Mouse (Mus musculus) neural tube, embryonic 11.5 days (tissue): ENCODE data around the gene Wdr46. TPM values are rescaled to one million over a fixed set of nuclear protein-coding genes. Genes with fewer than 3 reads are reported as not detected.
"Not testable (repeated sequence)": the region's sequence is repeated elsewhere in the genome, so short reads cannot be mapped to it uniquely, and the experiment has no call there.

Experiments used
- ATAC-seq: fragments of 200-750 bp; cut with Nextera tagmentation; 2 replicates; pipeline ENCODE4 v1.8.0; 2017; ENCODE audit warnings: moderate number of reproducible peaks, mild to moderate bottlenecking, moderate TSS enrichment, moderate library complexity; ENCODE audit not compliant: insufficient read depth, low FRiP score, low TSS enrichment
- DNase-seq: peaks from one replicate; pipeline ENCODE4 v3.0.0-alpha.2; 2015; ENCODE audit warnings: low spot score
- H3K27ac ChIP-seq: fragments of 300-500 bp; sonication (generic); 2 replicates; pipeline ENCODE4 v1.5.1; 2014; ENCODE audit warnings: low read depth, mild to moderate bottlenecking, low read length
- H3K27me3 ChIP-seq: fragments of 300-500 bp; sonication (generic); 2 replicates; pipeline ENCODE4 v1.6.1; 2014; ENCODE audit warnings: mild to moderate bottlenecking, low read length, mixed read lengths; ENCODE audit not compliant: control insufficient read depth, insufficient read depth
- H3K36me3 ChIP-seq: fragments of 300-500 bp; sonication (generic); 2 replicates; pipeline ENCODE4 v1.6.1; 2014; ENCODE audit warnings: mild to moderate bottlenecking, low read length, moderate library complexity, mixed read lengths; ENCODE audit not compliant: control insufficient read depth, insufficient read depth
- H3K4me1 ChIP-seq: fragments of 300-500 bp; sonication (generic); 2 replicates; pipeline ENCODE4 v1.6.1; 2014; ENCODE audit warnings: low read length, mixed read lengths; ENCODE audit not compliant: control insufficient read depth, insufficient read depth
- H3K4me2 ChIP-seq: fragments of 300-500 bp; sonication (generic); 2 replicates; pipeline ENCODE4 v1.6.1; 2014; ENCODE audit warnings: low read depth, mild to moderate bottlenecking, moderate library complexity
- H3K4me3 ChIP-seq: fragments of 300-500 bp; sonication (generic); 2 replicates; pipeline ENCODE4 v1.5.1; 2014; ENCODE audit warnings: low read depth, low read length
- H3K9ac ChIP-seq: fragments of 300-500 bp; sonication (generic); 2 replicates; pipeline ENCODE4 v1.6.1; 2014; ENCODE audit warnings: mild to moderate bottlenecking, low read length
- H3K9me3 ChIP-seq: fragments of 300-500 bp; sonication (generic); 2 replicates; pipeline ENCODE4 v1.6.1; 2016; ENCODE audit warnings: low read length; ENCODE audit not compliant: control insufficient read depth
- WGBS: fragments of 180-500 bp; shearing (Covaris S2); extraction: QIAGEN DNeasy Blood & Tissue Kit; methylation state at CpG from one replicate; pipeline ENCODE4 v1.1.7; 2014; 5-methylcytosine and 5-hydroxymethylcytosine counted together
- polyA plus RNA-seq: library from polyadenylated mRNA; unstranded; fragments of >200 nt; fragmentation: Nextera tagmentation; extraction: Ambion mirVana; gene quantifications from 2 replicates; pipeline ENCODE4 v1.2.1, GENCODE M21; 2014

Gene Wdr46
- polyA plus RNA-seq, 1 experiment from 2014 or later = 29.5 TPM

DNA sequence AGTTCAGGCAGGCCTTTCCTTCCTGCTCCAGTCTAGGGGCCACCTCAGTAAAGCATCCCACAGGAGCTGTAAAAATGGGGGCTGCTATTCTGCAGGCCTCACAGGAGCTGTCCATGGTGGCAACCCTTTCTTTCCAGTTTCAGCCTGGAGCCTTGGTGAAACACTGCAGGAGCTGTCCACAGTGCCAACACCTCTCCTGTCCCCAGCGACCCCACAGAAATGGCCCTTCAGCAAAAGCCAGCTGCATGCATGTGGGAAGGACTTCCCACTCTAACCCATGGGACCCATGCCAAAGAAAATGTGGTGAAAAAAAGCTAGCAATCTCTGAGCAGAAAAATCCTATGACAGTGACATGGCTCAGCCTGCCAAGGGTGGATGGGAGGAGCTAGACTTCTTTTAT, 32.2 kb downstream of the Wdr46 start:
- peak; percentile 29 for DNase-seq
- H3K27ac ChIP-seq = no peak overlapping the region
- no peak overlapping the region for H3K4me2 ChIP-seq
- 22% methylated on average over 1 of the region's 1 CpGs for WGBS
- H3K4me1 ChIP-seq = no peaks in the 10 kb centered on the region
- peaks cover 9% of the 10 kb centered on the region for H3K27me3 ChIP-seq
- ATAC-seq = no peak
- H3K9ac ChIP-seq = no peak overlapping the region
- H3K36me3 ChIP-seq = no peaks in the 10 kb centered on the region
- H3K9me3 ChIP-seq = no peaks in the 10 kb centered on the region
- no peak overlapping the region for H3K4me3 ChIP-seq

DNA sequence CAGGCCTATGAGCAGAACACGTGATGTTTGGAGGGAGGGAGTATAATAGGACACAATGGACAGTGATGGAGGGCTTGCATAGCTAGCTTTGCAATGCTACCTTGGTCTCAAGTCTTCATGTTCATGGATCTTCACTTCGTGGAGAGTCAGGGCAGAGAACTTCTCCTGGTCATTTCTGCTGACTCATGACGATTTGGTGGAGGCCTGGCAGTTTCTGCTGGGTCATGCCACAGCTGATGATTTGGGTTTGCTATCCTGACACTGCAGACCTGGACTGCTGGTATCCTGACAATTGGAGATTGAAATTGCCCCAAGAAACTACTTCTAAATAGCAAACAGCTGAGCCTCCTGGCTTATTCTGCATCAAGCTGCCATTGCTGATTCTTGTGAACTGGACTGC, 33.1 kb downstream of the Wdr46 start:
- H3K4me2 ChIP-seq = no peak overlapping the region
- 70% methylated on average over 3 of the region's 3 CpGs for WGBS
- H3K4me1 ChIP-seq = no peaks in the 10 kb centered on the region

DNA sequence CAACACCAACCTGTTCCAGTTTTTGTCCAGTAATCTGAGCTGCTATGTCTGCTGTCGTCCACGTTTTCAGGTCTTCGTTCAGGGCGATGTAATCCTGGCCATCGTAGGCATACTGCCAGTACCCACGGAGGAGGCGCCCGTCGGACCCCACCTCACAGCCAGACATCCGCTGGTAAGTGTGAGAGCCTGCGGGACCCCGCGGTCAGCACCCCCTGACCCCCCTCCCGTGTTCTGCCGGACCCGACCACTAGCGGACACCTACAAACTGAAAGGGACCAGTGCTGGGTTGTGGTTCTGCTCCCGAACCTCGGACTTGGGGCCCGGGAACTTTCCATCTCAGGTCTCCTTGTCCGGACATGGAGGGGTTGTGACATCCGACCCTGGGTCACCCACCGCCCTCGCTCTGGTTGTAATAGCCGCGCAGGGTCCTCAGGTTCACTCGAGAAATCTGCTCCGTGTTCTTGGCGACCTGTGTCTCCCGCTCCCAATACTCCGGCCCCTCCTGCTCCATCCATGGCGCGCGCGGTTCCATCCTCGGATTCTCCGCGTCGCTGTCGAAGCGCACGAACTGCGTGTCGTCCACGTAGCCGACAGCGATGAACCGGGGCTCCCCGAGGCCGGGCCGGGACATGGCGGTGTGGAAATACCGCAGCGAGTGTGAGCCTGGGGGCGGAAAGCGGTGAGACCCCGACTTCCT, 37.5 kb downstream of the Wdr46 start:
- 2% methylated on average over 57 of the region's 57 CpGs for WGBS
- Histone ChIP-seq H3K4me2 (peak overlapping the region; percentile 54), H3K4me1 (no peaks in the 10 kb centered on the region), H3K9ac (peak overlapping the region; percentile 18), H3K27ac (no peak overlapping the region), H3K4me3 (peak overlapping the region; percentile 30), H3K27me3 (peaks cover 30% of the 10 kb centered on the region), H3K36me3 (no peaks in the 10 kb centered on the region), H3K9me3 (no peaks in the 10 kb centered on the region)
- ATAC-seq (no peak), DNase-seq (no peak)

More for the DNA sequence above, 33.1 kb downstream of the Wdr46 start:
- Histone ChIP-seq H3K27me3 (peaks cover 18% of the 10 kb centered on the region), H3K4me3 (no peak overlapping the region), H3K27ac (no peak overlapping the region), H3K9me3 (no peaks in the 10 kb centered on the region), H3K9ac (no peak overlapping the region), H3K36me3 (no peaks in the 10 kb centered on the region)
- DNase-seq (no peak), ATAC-seq (no peak)

DNA sequence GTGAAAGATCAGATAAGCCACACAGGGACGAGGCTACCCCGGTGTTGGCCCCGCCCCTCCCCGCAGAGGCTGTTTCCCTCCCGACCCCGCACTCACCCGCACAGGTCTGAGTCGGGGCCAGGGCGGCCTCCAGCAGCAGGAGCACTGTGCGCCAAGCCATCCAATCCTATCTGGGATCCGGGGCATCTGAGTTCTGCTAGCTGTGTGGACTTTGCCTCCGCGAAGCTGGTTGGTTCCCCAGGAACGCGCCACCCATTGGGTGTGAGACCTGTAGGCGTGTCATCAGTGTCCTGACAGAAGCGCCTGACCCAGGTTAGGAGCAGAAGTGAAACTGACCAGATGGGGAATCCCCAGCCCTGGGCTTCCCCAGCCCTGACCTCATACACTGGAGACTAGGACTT, 38.2 kb downstream of the Wdr46 start:
- under 1% methylated on average over 16 of the region's 17 CpGs for WGBS
- no peak overlapping the region for H3K27ac ChIP-seq
- H3K9me3 ChIP-seq = no peaks in the 10 kb centered on the region
- H3K9ac ChIP-seq = peak overlapping the region; percentile 18; the same call in 1 of the 2 replicates
- H3K27me3 ChIP-seq = peaks cover 30% of the 10 kb centered on the region
- no peaks in the 10 kb centered on the region for H3K36me3 ChIP-seq
- DNase-seq (peak; percentile 30), ATAC-seq (no peak; the same call in 1 of the 2 replicates)
- H3K4me2 ChIP-seq = peak overlapping the region; percentile 54
- H3K4me1 ChIP-seq = no peaks in the 10 kb centered on the region
- peak overlapping the region; percentile 30 for H3K4me3 ChIP-seq

DNA sequence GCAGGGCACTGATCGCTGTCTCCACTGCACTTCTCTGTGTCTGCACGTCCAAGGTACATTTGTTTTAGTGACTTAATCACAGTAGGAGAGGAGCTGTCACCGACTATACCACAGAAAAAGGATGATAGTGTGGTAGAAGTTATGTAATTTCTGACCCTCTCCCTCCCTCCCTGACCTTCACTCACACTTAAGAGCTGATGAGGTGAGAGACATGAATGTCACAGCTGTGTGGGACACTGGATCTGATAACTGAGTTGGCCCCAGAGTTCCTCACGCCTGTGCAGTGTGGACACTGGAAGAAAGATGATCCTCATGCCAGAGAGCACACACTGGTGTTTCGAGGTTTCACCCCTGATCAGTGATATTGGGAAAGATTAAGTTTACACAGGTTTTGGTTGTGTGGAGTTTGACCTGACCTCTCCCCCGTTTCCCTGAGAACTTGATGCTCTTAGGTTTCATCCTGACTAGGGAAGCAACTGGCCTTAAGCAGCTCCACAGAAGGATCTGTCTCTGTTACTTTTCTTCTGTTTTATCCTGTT, 39.1 kb downstream of the Wdr46 start:
- H3K36me3 ChIP-seq = no peaks in the 10 kb centered on the region
- H3K4me1 ChIP-seq = no peaks in the 10 kb centered on the region
- H3K9me3 ChIP-seq = no peaks in the 10 kb centered on the region
- no peak overlapping the region for H3K4me3 ChIP-seq
- peaks cover 30% of the 10 kb centered on the region for H3K27me3 ChIP-seq
- H3K9ac ChIP-seq = no peak overlapping the region
- no peak overlapping the region for H3K4me2 ChIP-seq
- 76% methylated on average over 6 of the region's 6 CpGs for WGBS
- H3K27ac ChIP-seq = no peak overlapping the region
- ATAC-seq = no peak
- no peak for DNase-seq

DNA sequence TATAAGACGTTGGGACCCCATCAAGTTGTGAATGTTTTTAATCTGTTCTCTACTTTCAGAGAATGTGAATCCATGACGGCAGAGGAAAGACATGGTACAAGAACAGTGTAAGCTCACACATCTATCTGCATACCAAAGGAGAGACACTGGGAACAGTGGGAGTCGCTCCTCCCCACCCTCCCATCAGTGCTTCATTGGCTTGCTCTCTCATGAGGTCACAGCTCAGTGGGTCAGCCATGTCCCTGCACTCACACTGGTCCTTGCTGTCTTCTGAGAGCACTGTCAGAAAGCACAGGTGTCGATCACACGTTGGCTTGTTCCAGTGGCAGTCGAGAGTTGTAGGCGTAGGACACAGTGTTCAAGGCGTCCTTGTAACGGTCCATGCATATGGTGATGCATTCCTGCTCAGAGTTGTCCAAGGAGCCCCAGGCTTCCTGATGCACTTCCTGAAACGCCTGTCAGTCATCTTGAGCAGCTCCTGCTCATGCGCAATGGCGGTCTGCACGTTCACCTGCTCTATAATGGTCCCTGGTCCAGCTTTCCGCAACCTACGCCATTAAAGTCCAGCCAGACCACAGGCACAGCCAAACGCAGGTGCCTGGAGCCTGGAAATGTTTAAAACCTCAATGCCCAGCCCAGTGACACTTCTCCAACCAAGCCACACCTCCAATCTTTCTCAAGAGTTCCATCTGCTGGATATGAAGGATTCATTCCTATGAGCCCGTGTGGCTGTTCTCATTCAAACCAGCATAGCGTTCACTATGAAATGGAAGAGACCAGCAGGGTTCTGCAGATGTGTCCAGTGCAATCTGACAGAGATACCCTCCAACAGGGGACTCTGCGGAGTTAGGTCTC, 39.9 kb downstream of the Wdr46 start:
- no peaks in the 10 kb centered on the region for H3K36me3 ChIP-seq
- H3K4me2 ChIP-seq = no peak overlapping the region
- 76% methylated on average over 19 of the region's 19 CpGs for WGBS
- no peak overlapping the region for H3K4me3 ChIP-seq
- no peak for DNase-seq
- H3K27ac ChIP-seq = no peak overlapping the region
- 0 out of 2 replicates have a peak, but pooled peaks have one; percentile 1 for ATAC-seq
- no peak overlapping the region for H3K9ac ChIP-seq
- no peaks in the 10 kb centered on the region for H3K9me3 ChIP-seq
- no peaks in the 10 kb centered on the region for H3K4me1 ChIP-seq
- H3K27me3 ChIP-seq = peaks cover 30% of the 10 kb centered on the region

DNA sequence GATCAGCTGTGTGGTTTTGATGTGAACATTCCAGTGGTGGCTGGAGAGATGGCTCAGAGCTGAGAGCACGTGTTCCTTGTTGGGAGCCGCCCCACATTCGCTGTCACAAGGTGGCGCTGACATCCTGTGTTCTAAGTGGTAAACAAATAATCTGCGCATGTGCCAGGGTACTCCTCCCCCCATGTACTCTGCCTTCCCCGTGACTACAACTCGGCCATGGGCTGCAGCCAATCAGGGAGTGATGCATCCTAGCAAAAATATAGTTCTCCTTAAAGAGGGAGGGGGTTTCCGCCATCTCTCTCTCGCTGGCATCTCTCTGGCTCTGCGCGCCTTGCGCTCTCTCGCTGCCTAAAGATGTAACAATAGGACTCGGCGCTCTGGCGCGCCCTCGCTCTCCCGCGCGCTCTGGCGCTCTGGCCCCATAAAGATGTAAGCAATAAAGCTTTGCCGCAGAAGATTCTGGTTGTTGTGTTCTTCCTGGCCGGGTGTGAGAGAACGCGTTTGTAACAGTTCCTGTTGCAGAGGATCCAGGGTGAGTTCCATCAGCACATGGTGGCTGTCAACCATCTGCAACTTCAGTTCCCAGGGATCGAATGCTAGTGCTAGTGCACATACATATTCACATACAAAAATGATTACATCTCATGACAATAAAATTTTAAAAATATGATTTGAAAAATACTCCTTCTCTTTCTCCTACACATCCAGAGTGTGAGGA, 40.9 kb downstream of the Wdr46 start:
- Histone ChIP-seq H3K4me2 (peak overlapping the region; percentile 41), H3K27ac (peak overlapping the region; percentile 49), H3K4me3 (peak overlapping the region; percentile 33), H3K27me3 (peaks cover 30% of the 10 kb centered on the region), H3K9ac (peak overlapping the region; percentile 61)
- not testable (repeated sequence) for H3K36me3 ChIP-seq, H3K4me1 ChIP-seq, H3K9me3 ChIP-seq
- ATAC-seq (peak; percentile 93), DNase-seq (peak; percentile 93)
- 1% methylated on average over 27 of the region's 27 CpGs for WGBS

DNA sequence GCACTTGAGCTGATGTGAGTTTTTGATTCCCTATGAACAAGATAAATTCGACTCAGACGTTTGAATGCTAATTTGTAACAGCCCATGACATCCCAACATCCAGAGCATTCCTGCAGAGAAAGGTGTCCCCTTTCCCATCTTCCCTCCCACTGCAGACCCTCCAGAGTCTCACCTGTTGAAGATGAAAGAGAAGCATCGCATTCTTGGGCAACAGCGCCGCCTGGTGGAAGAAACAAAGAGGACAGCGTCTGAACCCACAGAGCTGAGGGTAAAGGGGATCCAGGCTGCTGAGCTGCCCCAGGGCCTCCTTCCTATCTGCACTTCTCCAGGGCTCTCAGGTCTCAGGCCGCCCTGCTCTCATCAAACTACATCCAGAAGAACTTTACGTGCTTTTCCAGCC, 41.7 kb downstream of the Wdr46 start:
- not testable (repeated sequence) for H3K4me3 ChIP-seq, H3K27ac ChIP-seq, H3K9me3 ChIP-seq, H3K9ac ChIP-seq, H3K36me3 ChIP-seq, H3K4me1 ChIP-seq, ATAC-seq
- Histone ChIP-seq H3K4me2 (peak overlapping the region; percentile 41; the same call in 1 of the 2 replicates), H3K27me3 (peaks cover 24% of the 10 kb centered on the region)
- peak; percentile 69 for DNase-seq
- WGBS = 11% methylated on average over 8 of the region's 8 CpGs
